Mouse (Mus musculus) frontal cortex, adult (tissue): ENCODE results near the gene Gjc1.
A peak's percentile ranks its signal among the peaks of the same experiment; 100 is the strongest.

ENCODE experiments used
- ATAC-seq: cut with Nextera tagmentation; 2 replicates; pipeline ENCODE4 v1.9.2; 2017; ENCODE audit warnings: mild to moderate bottlenecking, moderate library complexity, mixed read lengths; ENCODE audit not compliant: low TSS enrichment

The Gjc1 gene

GRCm38 (mm10) chr11:102771916-102772714, 47.4 kb downstream of the Gjc1 start:
- ATAC-seq, result no peak

- no peak for ATAC-seq
Measured at GRCm38 (mm10) chr11:102770662-102771435, 48.7 kb downstream of the Gjc1 start.

GRCm38 (mm10) chr11:102769993-102770661, 49.4 kb downstream of the Gjc1 start:
- no peak for ATAC-seq

- ATAC-seq, result no peak
Measured at GRCm38 (mm10) chr11:102769141-102769540, 50.4 kb downstream of the Gjc1 start.

- ATAC-seq, result no peak
Measured at GRCm38 (mm10) chr11:102767055-102767670, 52.3 kb downstream of the Gjc1 start.

- ATAC-seq, result no peak
Measured at GRCm38 (mm10) chr11:102765416-102765815, 54.1 kb downstream of the Gjc1 start.

- ATAC-seq, result 0 out of 2 replicates have a peak, but pooled peaks have one; percentile 29
Measured at GRCm38 (mm10) chr11:102763009-102763767, 56.3 kb downstream of the Gjc1 start.

GRCm38 (mm10) chr11:102762248-102762647, 57.3 kb downstream of the Gjc1 start:
- no peak for ATAC-seq

- peak; percentile 39; the same call in 1 of the 2 replicates for ATAC-seq
Measured at GRCm38 (mm10) chr11:102761309-102762210, 57.9 kb downstream of the Gjc1 start, which contains the start of gene Adam11. Adam11 (plus strand) TSS chr11:102761439.

- no peak for ATAC-seq
Measured at GRCm38 (mm10) chr11:102760805-102761308, 58.6 kb downstream of the Gjc1 start.

- no peak for ATAC-seq
Measured at GRCm38 (mm10) chr11:102758977-102759376, 60.5 kb downstream of the Gjc1 start.

- ATAC-seq, result no peak
Measured at GRCm38 (mm10) chr11:102755391-102755790, 64.1 kb downstream of the Gjc1 start.

- ATAC-seq, result no peak
Measured at GRCm38 (mm10) chr11:102754416-102754815, 65.1 kb downstream of the Gjc1 start.

GRCm38 (mm10) chr11:102753591-102754324, 65.7 kb downstream of the Gjc1 start:
- ATAC-seq, result peak; percentile 29; the same call in 1 of the 2 replicates

- ATAC-seq, result no peak
Measured at GRCm38 (mm10) chr11:102752896-102753590, 66.5 kb downstream of the Gjc1 start.

- no peak for ATAC-seq
Measured at GRCm38 (mm10) chr11:102749712-102750111, 69.8 kb downstream of the Gjc1 start.
